Mouse (Mus musculus) heart, postnatal 0 days (tissue): ENCODE measurements at regions not wholly inside any gene's neighbourhood (a gene's known extent, or its start where the extent isn't known, plus 50 kb on each side); places are given as distances from the start of the nearest gene placed in this dataset.
"Not testable (repeated sequence)": the region's sequence is repeated elsewhere in the genome, so short reads cannot be mapped to it uniquely, and the experiment has no call there.

ENCODE experiments used
- CTCF ChIP-seq: IDR thresholded peaks from 2 replicates; pipeline ENCODE4 v1.5.1; 2016; ENCODE audit warnings: antibody characterized with exemption, control low read depth, low read depth
- EP300 ChIP-seq: IDR thresholded peaks from 2 replicates; pipeline ENCODE4 v1.6.1; 2016; ENCODE audit warnings: antibody characterized with exemption, low read depth

DNA sequence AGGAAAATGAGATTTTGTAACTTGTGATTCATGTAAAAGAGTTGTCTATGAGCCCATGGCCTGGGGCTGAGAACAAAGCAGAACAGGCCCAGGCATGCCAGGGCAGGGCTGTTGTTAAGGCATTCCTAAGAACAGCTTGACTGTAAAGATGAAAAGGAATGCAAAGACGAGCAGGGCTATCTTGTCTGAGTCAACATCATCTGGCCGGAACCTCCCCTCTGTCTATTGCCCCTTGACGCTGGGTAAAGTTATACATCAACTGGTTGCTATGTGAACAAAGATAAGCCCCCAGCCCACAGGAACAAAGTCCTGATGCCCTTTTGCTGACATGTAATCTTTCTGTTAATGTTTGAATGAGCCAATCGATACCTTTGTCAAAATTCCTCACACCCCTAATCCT lies 217.7 kb upstream of the Vmn1r3 start:
- TF ChIP-seq CTCF, EP300: not testable (repeated sequence)
